Comparison of ENCODE assay signal across 10 mouse cellular contexts in the genomic region with DNA sequence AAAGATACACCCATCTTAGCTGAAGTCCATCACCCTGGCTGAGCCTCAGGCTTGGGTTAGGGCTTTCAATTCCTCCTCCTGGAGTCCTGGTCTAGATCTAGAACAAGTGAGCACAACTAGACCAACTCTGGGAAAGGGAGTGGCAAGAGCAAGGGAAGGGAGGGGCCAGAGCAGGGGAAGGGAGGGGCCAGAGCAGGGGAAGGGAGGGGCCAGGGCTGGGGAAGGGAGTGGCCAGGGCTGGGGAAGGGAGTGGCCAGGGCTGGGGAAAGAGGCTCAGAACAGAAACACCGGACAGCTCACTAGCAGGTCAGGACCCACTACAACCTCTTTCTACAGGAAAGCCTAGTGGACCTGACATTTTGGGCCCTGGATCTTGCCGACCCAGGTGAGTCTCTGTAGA. TPM values are rescaled to one million over a fixed set of nuclear protein-coding genes. Genes with fewer than 3 reads are reported as not detected.
DNase-seq lines count a peak whose midpoint lies in the region; ATAC-seq lines count a peak whose summit lies in the region.
"Had no signal": no experiment of that assay in that cellular context is flagged by ENCODE, and none has a peak within 500 bp of the region (broad histone marks: within the 10 kb centered on the region; RNA-seq: fewer than 3 reads in every experiment).

No protein-coding gene starts in this region.

- peak; percentile 57 for ATAC-seq in erythroblast, adult 5-6 weeks (replicated peaks; ENCODE audit: low FRiP score, poor library complexity, severe bottlenecking)
- ATAC-seq: forebrain, embryonic 14.5 days had no signal

- peak; percentile 36 for DNase-seq in adrenal gland, postnatal 10 days
- no peak for DNase-seq in adrenal gland, adult 8-10 months
- DNase-seq in 416B (ENCODE audit: low read depth), result peak; percentile 63
- peak; percentile 12 for DNase-seq in lung, postnatal 10 days
- no peak for DNase-seq in left cerebral cortex, adult 11 months (ENCODE audit: low spot score)
- no peak for DNase-seq in gastrocnemius, postnatal 36 days
- no peak for DNase-seq in cerebellum, adult 9-10 months
- DNase-seq: cerebellum, adult 18-20 months had no signal

- intact Hi-C loops in gastrocnemius, postnatal 36 days (cut with DNase I), result no loop called here

RNA-seq across cellular contexts. Expression of a gene that starts 42.9 kb away (rescaled TPM):
- total RNA-seq in adrenal gland, postnatal 10 days (2021), result 1 to 10 TPM; 5.3 to 6.9 TPM
- 10 to 100 TPM in 2 of 4 experiments, 1 to 10 TPM in 2; 9.1 to 13.9 (median 11.7) TPM for total RNA-seq in adrenal gland, adult 8-10 months (2022)
- total RNA-seq in erythroblast, adult 5-6 weeks (2015; ENCODE audit: low replicate concordance), result 1.9 TPM in 1 of 2 replicates, not detected in the other
- not detected in 2 replicates for total RNA-seq in erythroblast, adult 5-6 weeks (2017; ENCODE audit: low replicate concordance)
- total RNA-seq in gastrocnemius, postnatal 36 days (2021), result 1 to 10 TPM in 1 of 2 experiments, under 1 TPM in 1; 0.87 to 1.2 TPM

Comparison
In these comparisons a context has a peak if more than half of its experiments do, and no peak if none do; other contexts are left out.
1. DNase-seq: peak in adrenal gland, postnatal 10 days (single experiment), 416B (single experiment) and lung, postnatal 10 days (single experiment); none in adrenal gland, adult 8-10 months (single experiment), left cerebral cortex, adult 11 months (single experiment), gastrocnemius, postnatal 36 days (0 of 2) and cerebellum, adult 9-10 months (single experiment).